Mouse (Mus musculus) cerebellum, adult 2 months (tissue): ENCODE results near the gene Gpam. TPM values are rescaled to one million over a fixed set of nuclear protein-coding genes. Genes with fewer than 3 reads are reported as not detected.
"Not testable (repeated sequence)": the region's sequence is repeated elsewhere in the genome, so short reads cannot be mapped to it uniquely, and the experiment has no call there.

Experiments
- DNase-seq, 2 experiments: peaks; one replicate each; pipeline ENCODE4 v3.0.0; 2021
- H3K27ac ChIP-seq: fragments of 200-500 bp; 2 replicates; pipeline ENCODE4 v1.5.1; 2012; ENCODE audit warnings: low read length, control low read depth, inconsistent platforms; ENCODE audit not compliant: insufficient read depth
- H3K27me3 ChIP-seq: fragments of 200-500 bp; 2 replicates; pipeline ENCODE4 v1.6.1; 2012; ENCODE audit warnings: inconsistent platforms, mild to moderate bottlenecking, low read length, moderate library complexity; ENCODE audit not compliant: control insufficient read depth, insufficient read depth
- H3K4me1 ChIP-seq: fragments of 200-500 bp; 2 replicates; pipeline ENCODE4 v1.6.1; 2011; ENCODE audit warnings: low read length; ENCODE audit not compliant: control insufficient read depth, insufficient read depth
- H3K4me3 ChIP-seq: fragments of 200-500 bp; replicated peaks from 2 replicates; pipeline ENCODE3; 2011; ENCODE audit warnings: mild to moderate bottlenecking, low read depth, low read length, control low read depth; ENCODE audit not compliant: insufficient read depth
- CTCF ChIP-seq: fragments of 200-500 bp; IDR thresholded peaks from 2 replicates; pipeline ENCODE4 v1.5.1; 2011; ENCODE audit warnings: low read depth, mild to moderate bottlenecking, control low read depth, low read length, moderate library complexity, borderline replicate concordance; ENCODE audit not compliant: insufficient read depth
- POLR2A ChIP-seq: fragments of 200-500 bp; IDR thresholded peaks from 2 replicates; pipeline ENCODE4 v1.6.1; 2011; ENCODE audit warnings: low read length, control low read depth, borderline replicate concordance; ENCODE audit not compliant: insufficient read depth
- WGBS: fragments of 180-500 bp; shearing (Covaris S2); methylation state at CpG from one replicate; pipeline ENCODE4 v1.1.7; 2018; 5-methylcytosine and 5-hydroxymethylcytosine counted together
- polyA plus RNA-seq: library from polyadenylated mRNA; depleted of rRNA; stranded (reverse); fragments of >200 nt; gene quantifications from 2 replicates; pipeline ENCODE4 v1.2.3, GENCODE M21; 2012

The Gpam gene
- polyA plus RNA-seq, 1 experiment, result 41.9 TPM

- Histone ChIP-seq H3K4me1 (no peaks in the 10 kb centered on the region), H3K4me3 (no peak overlapping the region), H3K27me3 (no peaks in the 10 kb centered on the region), H3K27ac (no peak overlapping the region)
- TF ChIP-seq CTCF (no peak), POLR2A (no peak)
- 77% methylated on average over 1 of the region's 1 CpGs for WGBS
- DNase-seq, result no peak
These were observed 38.3 kb upstream of the Gpam start for GRCm38 (mm10) chr19:55165183-55165865.

- Histone ChIP-seq H3K27ac (no peak overlapping the region), H3K4me1 (no peaks in the 10 kb centered on the region), H3K4me3 (no peak overlapping the region), H3K27me3 (no peaks in the 10 kb centered on the region)
- WGBS, result 86% methylated on average over 1 of the region's 1 CpGs
- TF ChIP-seq CTCF (no peak), POLR2A (no peak)
- DNase-seq, result no peak
These were observed 37.1 kb upstream of the Gpam start for GRCm38 (mm10) chr19:55164162-55164561.

- WGBS, result 75% methylated on average over 4 of the region's 4 CpGs
- TF ChIP-seq CTCF (no peak), POLR2A (no peak)
- DNase-seq, result no peak
- no peaks in the 10 kb centered on the region for H3K4me1 ChIP-seq
- no peak overlapping the region for H3K4me3 ChIP-seq
- H3K27me3 ChIP-seq, result no peaks in the 10 kb centered on the region
- H3K27ac ChIP-seq, result no peak overlapping the region
These were observed 35.2 kb upstream of the Gpam start for GRCm38 (mm10) chr19:55162271-55162670.

GRCm38 (mm10) chr19:55159826-55160225 is 32.8 kb upstream of the Gpam start:
- no peak for TF ChIP-seq CTCF
- no peak for TF ChIP-seq POLR2A
- 85% methylated on average over 6 of the region's 6 CpGs for WGBS
- DNase-seq, result no peak
- Histone ChIP-seq H3K4me1 (no peaks in the 10 kb centered on the region), H3K27me3 (no peaks in the 10 kb centered on the region), H3K4me3 (no peak overlapping the region), H3K27ac (no peak overlapping the region)

- H3K4me3 ChIP-seq, result no peak overlapping the region
- TF ChIP-seq POLR2A (no peak), CTCF (no peak)
- 60% methylated on average over 8 of the region's 8 CpGs for WGBS
- H3K4me1 ChIP-seq, result no peaks in the 10 kb centered on the region
- no peak for DNase-seq
- H3K27ac ChIP-seq, result no peak overlapping the region
- H3K27me3 ChIP-seq, result no peaks in the 10 kb centered on the region
These were observed 31.6 kb upstream of the Gpam start for GRCm38 (mm10) chr19:55158606-55159005.

- no peak for DNase-seq
- Histone ChIP-seq H3K27me3 (no peaks in the 10 kb centered on the region), H3K27ac (no peak overlapping the region), H3K4me1 (no peaks in the 10 kb centered on the region), H3K4me3 (no peak overlapping the region)
- WGBS, result 86% methylated on average over 7 of the region's 7 CpGs
- TF ChIP-seq POLR2A (no peak), CTCF (no peak)
These were observed 30.0 kb upstream of the Gpam start for GRCm38 (mm10) chr19:55157029-55157428.

- 91% methylated on average over 6 of the region's 6 CpGs for WGBS
- Histone ChIP-seq H3K27ac (no peak overlapping the region), H3K4me3 (no peak overlapping the region), H3K27me3 (no peaks in the 10 kb centered on the region), H3K4me1 (no peaks in the 10 kb centered on the region)
- DNase-seq, result no peak
- no peak for TF ChIP-seq CTCF
- no peak for TF ChIP-seq POLR2A
These were observed 25.9 kb upstream of the Gpam start for GRCm38 (mm10) chr19:55152983-55153382.

GRCm38 (mm10) chr19:55152274-55152673 is 25.2 kb upstream of the Gpam start:
- not testable (repeated sequence) for H3K27me3 ChIP-seq, H3K27ac ChIP-seq, H3K4me3 ChIP-seq, DNase-seq, H3K4me1 ChIP-seq
- WGBS, result 80% methylated on average over 6 of the region's 6 CpGs
